Mouse (Mus musculus) stomach, embryonic 16.5 days (tissue): ENCODE measurements around the gene Gm14139. TPM values are rescaled to one million over a fixed set of nuclear protein-coding genes. Genes with fewer than 3 reads are reported as not detected.
"Not testable (repeated sequence)": the region's sequence is repeated elsewhere in the genome, so short reads cannot be mapped to it uniquely, and the experiment has no call there.

Experiments
- ATAC-seq: fragments of 200-750 bp; cut with Nextera tagmentation; 2 replicates; pipeline ENCODE4 v1.8.0; 2017; ENCODE audit warnings: moderate number of reproducible peaks, moderate TSS enrichment; ENCODE audit not compliant: insufficient read depth, low FRiP score
- H3K27ac ChIP-seq: fragments of 300-500 bp; sonication (generic); 2 replicates; pipeline ENCODE4 v1.5.1; 2014; ENCODE audit warnings: low read length
- H3K27me3 ChIP-seq: fragments of 300-500 bp; sonication (generic); 2 replicates; pipeline ENCODE4 v1.6.1; 2014; ENCODE audit warnings: low read length, control low read depth, mixed read lengths; ENCODE audit not compliant: control insufficient read depth, insufficient read depth
- H3K36me3 ChIP-seq: fragments of 300-500 bp; sonication (generic); 2 replicates; pipeline ENCODE4 v1.6.1; 2014; ENCODE audit warnings: low read length; ENCODE audit not compliant: control insufficient read depth, insufficient read depth
- H3K4me1 ChIP-seq: fragments of 300-500 bp; sonication (generic); 2 replicates; pipeline ENCODE4 v1.6.1; 2014; ENCODE audit warnings: low read length, control low read depth, mixed read lengths; ENCODE audit not compliant: control insufficient read depth, insufficient read depth
- H3K4me2 ChIP-seq: fragments of 300-500 bp; sonication (generic); 2 replicates; pipeline ENCODE4 v1.6.1; 2014; ENCODE audit warnings: low read depth, low read length, mixed read lengths
- H3K4me3 ChIP-seq: fragments of 300-500 bp; sonication (generic); replicated peaks from 2 replicates; pipeline ENCODE4 v1.5.1; 2014; ENCODE audit warnings: mild to moderate bottlenecking, low read length
- H3K9ac ChIP-seq: fragments of 300-500 bp; sonication (generic); 2 replicates; pipeline ENCODE4 v1.6.1; 2014; ENCODE audit warnings: low read length
- H3K9me3 ChIP-seq: fragments of 300-500 bp; sonication (generic); replicated peaks from 2 replicates; pipeline ENCODE4 v1.6.1; 2016; ENCODE audit warnings: low read length, control low read depth; ENCODE audit not compliant: control insufficient read depth
- WGBS: fragments of 180-500 bp; shearing (Covaris S2); extraction: QIAGEN DNeasy Blood & Tissue Kit; methylation state at CpG from one replicate; pipeline ENCODE4 v1.1.7; 2014; 5-methylcytosine and 5-hydroxymethylcytosine counted together
- polyA plus RNA-seq: library from polyadenylated mRNA; unstranded; fragments of >200 nt; fragmentation: Nextera tagmentation; extraction: Ambion mirVana; gene quantifications from 2 replicates; pipeline ENCODE4 v1.2.1, GENCODE M21; 2015

Gm14139 gene
- polyA plus RNA-seq, 1 experiment from 2014 or later: not detected

GRCm38 (mm10) chr2:150218363-150218725 is 36.8 kb downstream of the Gm14139 start:
- not testable (repeated sequence) for H3K4me1 ChIP-seq, H3K36me3 ChIP-seq, ATAC-seq, H3K9me3 ChIP-seq, H3K27me3 ChIP-seq
- peak overlapping the region; percentile 60 for H3K27ac ChIP-seq
- peak overlapping the region; percentile 56; the same call in 1 of the 2 replicates for H3K9ac ChIP-seq
- 3% methylated on average over 2 of the region's 4 CpGs for WGBS
- H3K4me3 ChIP-seq: peak overlapping the region; percentile 45
- H3K4me2 ChIP-seq: peak overlapping the region; percentile 48

GRCm38 (mm10) chr2:150223263-150223662 is 41.7 kb downstream of the Gm14139 start:
- H3K36me3 ChIP-seq, H3K4me3 ChIP-seq, H3K9me3 ChIP-seq, H3K4me1 ChIP-seq, ATAC-seq, H3K27ac ChIP-seq, H3K9ac ChIP-seq, H3K27me3 ChIP-seq, H3K4me2 ChIP-seq: not testable (repeated sequence)

Other genes with a start within 250 kb of the Gm14139 start
- 8.1 and 8.6 TPM in 2 replicates for gene Zfp120, start 45.0 kb upstream of the Gm14139 start, polyA plus RNA-seq
- gene Gm10770, start 2.1 kb upstream of the Gm14139 start, polyA plus RNA-seq: not detected in 2 replicates
- 8.5 and 8.8 TPM in 2 replicates for gene Zfp937, start 36.3 kb downstream of the Gm14139 start, polyA plus RNA-seq
- 4.6 and 5.0 TPM in 2 replicates for gene Gm21994, start 73.8 kb downstream of the Gm14139 start, polyA plus RNA-seq
- 0.04 TPM in 1 of 2 replicates, not detected in the other for gene Gm14124, start 75.8 kb downstream of the Gm14139 start, polyA plus RNA-seq
- gene Gm10130, start 141.9 kb downstream of the Gm14139 start, polyA plus RNA-seq: 1.6 and 3.7 TPM in 2 replicates
- gene 3300002I08Rik, start 181.0 kb downstream of the Gm14139 start, polyA plus RNA-seq: 5.9 and 6.0 TPM in 2 replicates